Mouse (Mus musculus) forebrain, embryonic 13.5 days (tissue): ENCODE results near the gene Akap10. TPM values are rescaled to one million over a fixed set of nuclear protein-coding genes. Genes with fewer than 3 reads are reported as not detected.
"Not testable (repeated sequence)": the region's sequence is repeated elsewhere in the genome, so short reads cannot be mapped to it uniquely, and the experiment has no call there.

Source experiments
- ATAC-seq: fragments of 200-750 bp; cut with Nextera tagmentation; 2 replicates; pipeline ENCODE4 v1.8.0; 2017
- H3K27ac ChIP-seq: fragments of 300-500 bp; sonication (generic); 2 replicates; pipeline ENCODE4 v1.5.1; 2015; ENCODE audit warnings: inconsistent platforms, mild to moderate bottlenecking, moderate library complexity
- H3K27me3 ChIP-seq: fragments of 300-500 bp; sonication (generic); 2 replicates; pipeline ENCODE4 v1.6.1; 2015; ENCODE audit warnings: mild to moderate bottlenecking, inconsistent platforms
- H3K36me3 ChIP-seq: fragments of 300-500 bp; sonication (generic); 2 replicates; pipeline ENCODE4 v1.6.1; 2015; ENCODE audit warnings: mild to moderate bottlenecking, inconsistent platforms; ENCODE audit not compliant: poor library complexity, severe bottlenecking
- H3K4me1 ChIP-seq: fragments of 300-500 bp; sonication (generic); 2 replicates; pipeline ENCODE4 v1.6.1; 2015; ENCODE audit warnings: inconsistent platforms
- H3K4me2 ChIP-seq: fragments of 300-500 bp; sonication (generic); 2 replicates; pipeline ENCODE4 v1.6.1; 2015; ENCODE audit warnings: inconsistent platforms, mild to moderate bottlenecking, moderate library complexity
- H3K4me3 ChIP-seq: fragments of 300-500 bp; sonication (generic); 2 replicates; pipeline ENCODE4 v1.5.1; 2015; ENCODE audit warnings: mild to moderate bottlenecking, inconsistent platforms
- H3K9ac ChIP-seq: fragments of 300-500 bp; sonication (generic); 2 replicates; pipeline ENCODE4 v1.6.1; 2015; ENCODE audit warnings: mild to moderate bottlenecking, inconsistent platforms
- H3K9me3 ChIP-seq: fragments of 300-500 bp; sonication (generic); replicated peaks from 2 replicates; pipeline ENCODE4 v1.6.1; 2016; ENCODE audit warnings: inconsistent platforms
- WGBS: fragments of 180-500 bp; shearing (Covaris S2); methylation state at CpG from one replicate; pipeline ENCODE4 v1.1.7; 2015; 5-methylcytosine and 5-hydroxymethylcytosine counted together
- polyA plus RNA-seq: library from polyadenylated mRNA; unstranded; fragments of >200 nt; fragmentation: Nextera tagmentation; extraction: Ambion mirVana; gene quantifications from 2 replicates; pipeline ENCODE4 v1.2.1, GENCODE M21; 2015

The Akap10 gene
- polyA plus RNA-seq, 1 experiment from 2014 or later, result 13.8 TPM

GRCm38 (mm10) chr11:61854211-61854987 is 75.7 kb downstream of the Akap10 start:
- peak; percentile 88 for ATAC-seq
- H3K4me1 ChIP-seq, result peaks cover 27% of the 10 kb centered on the region

GRCm38 (mm10) chr11:61853659-61854058 is 76.4 kb downstream of the Akap10 start:
- H3K9me3 ChIP-seq, result no peaks in the 10 kb centered on the region
- 0 out of 2 replicates have a peak, but pooled peaks cover 6% of the 10 kb centered on the region for H3K36me3 ChIP-seq
- ATAC-seq, result no peak
- peak overlapping the region; percentile 79 for H3K4me2 ChIP-seq
- peaks cover 29% of the 10 kb centered on the region for H3K4me1 ChIP-seq
- H3K9ac ChIP-seq, result peak overlapping the region; percentile 96
- WGBS, result 7% methylated on average over 5 of the region's 5 CpGs
- peak overlapping the region; percentile 77 for H3K4me3 ChIP-seq
- H3K27me3 ChIP-seq, result no peaks in the 10 kb centered on the region
- peak overlapping the region; percentile 93 for H3K27ac ChIP-seq

More at GRCm38 (mm10) chr11:61854211-61854987, 75.7 kb downstream of the Akap10 start:
- H3K36me3 ChIP-seq, result 0 out of 2 replicates have a peak, but pooled peaks cover 2% of the 10 kb centered on the region
- peak overlapping the region; percentile 93 for H3K27ac ChIP-seq
- H3K4me3 ChIP-seq, result peak overlapping the region; percentile 77
- H3K4me2 ChIP-seq, result peak overlapping the region; percentile 79
- whole genome bisulfite sequencing, result under 1% methylated on average over 52 of the region's 87 CpGs
- H3K9me3 ChIP-seq, result no peaks in the 10 kb centered on the region
- peak overlapping the region; percentile 96 for H3K9ac ChIP-seq
- H3K27me3 ChIP-seq, result no peaks in the 10 kb centered on the region

GRCm38 (mm10) chr11:61852916-61853315 is 77.1 kb downstream of the Akap10 start:
- no peaks in the 10 kb centered on the region for H3K27me3 ChIP-seq
- no peak overlapping the region for H3K27ac ChIP-seq
- H3K4me2 ChIP-seq, result peak overlapping the region; percentile 41
- 0 out of 2 replicates have a peak, but pooled peaks cover 6% of the 10 kb centered on the region for H3K36me3 ChIP-seq
- H3K4me1 ChIP-seq, result peaks cover 29% of the 10 kb centered on the region
- H3K4me3 ChIP-seq, result 0 out of 2 replicates have a peak overlapping the region, but pooled peaks have one; percentile 2
- no peak for ATAC-seq
- H3K9ac ChIP-seq, result no peak overlapping the region
- no peaks in the 10 kb centered on the region for H3K9me3 ChIP-seq

- ATAC-seq, result no peak
- 0 out of 2 replicates have a peak, but pooled peaks cover 6% of the 10 kb centered on the region for H3K36me3 ChIP-seq
- no peaks in the 10 kb centered on the region for H3K9me3 ChIP-seq
- peaks cover 29% of the 10 kb centered on the region for H3K4me1 ChIP-seq
- H3K27me3 ChIP-seq, result no peaks in the 10 kb centered on the region
- no peak overlapping the region for H3K9ac ChIP-seq
- no peak overlapping the region for H3K27ac ChIP-seq
- no peak overlapping the region for H3K4me3 ChIP-seq
- H3K4me2 ChIP-seq, result no peak overlapping the region
- 87% methylated on average over 3 of the region's 3 CpGs for WGBS
Measured at GRCm38 (mm10) chr11:61851195-61851594, 78.9 kb downstream of the Akap10 start.

- not testable (repeated sequence) for H3K9ac ChIP-seq, H3K4me3 ChIP-seq, H3K27ac ChIP-seq, H3K27me3 ChIP-seq, H3K4me2 ChIP-seq, ATAC-seq, H3K9me3 ChIP-seq, H3K4me1 ChIP-seq
- 56% methylated on average over 3 of the region's 3 CpGs for whole genome bisulfite sequencing
- H3K36me3 ChIP-seq, result peaks cover 50% of the 10 kb centered on the region
Measured at GRCm38 (mm10) chr11:61840663-61841062, 89.4 kb downstream of the Akap10 start.

- no peak overlapping the region for H3K9ac ChIP-seq
- no peaks in the 10 kb centered on the region for H3K9me3 ChIP-seq
- H3K27me3 ChIP-seq, result no peaks in the 10 kb centered on the region
- no peak overlapping the region for H3K27ac ChIP-seq
- H3K36me3 ChIP-seq, result peaks cover 48% of the 10 kb centered on the region
- no peak overlapping the region for H3K4me3 ChIP-seq
- H3K4me2 ChIP-seq, result no peak overlapping the region
- ATAC-seq, result no peak
- H3K4me1 ChIP-seq, result no peaks in the 10 kb centered on the region
Measured at GRCm38 (mm10) chr11:61839940-61840339, 90.1 kb downstream of the Akap10 start.

GRCm38 (mm10) chr11:61839182-61839581 is 90.9 kb downstream of the Akap10 start:
- peaks cover 50% of the 10 kb centered on the region for H3K36me3 ChIP-seq
- 96% methylated on average over 1 of the region's 1 CpGs for WGBS

More at GRCm38 (mm10) chr11:61839182-61839581, 90.9 kb downstream of the Akap10 start:
- no peak overlapping the region for H3K9ac ChIP-seq
- ATAC-seq, result no peak
- H3K9me3 ChIP-seq, result no peaks in the 10 kb centered on the region
- H3K4me3 ChIP-seq, result no peak overlapping the region
- no peak overlapping the region for H3K27ac ChIP-seq
- H3K4me1 ChIP-seq, result no peaks in the 10 kb centered on the region
- H3K27me3 ChIP-seq, result no peaks in the 10 kb centered on the region
- no peak overlapping the region for H3K4me2 ChIP-seq

Other genes starting within 250 kb of the Akap10 start
- 0.32 and 0.33 TPM in 2 replicates for gene Fam83g, start 246.2 kb downstream of the Akap10 start, polyA plus RNA-seq
- gene Slc5a10, start 209.4 kb downstream of the Akap10 start, polyA plus RNA-seq, result not detected in 2 replicates
- 66.0 and 69.6 TPM in 2 replicates for gene Prpsap2, start 168.2 kb downstream of the Akap10 start, polyA plus RNA-seq
- 24.2 and 26.4 TPM in 2 replicates for gene Ulk2, start 75.2 kb downstream of the Akap10 start, polyA plus RNA-seq
- 16.2 and 16.8 TPM in 2 replicates for gene Specc1, start 26.5 kb upstream of the Akap10 start, polyA plus RNA-seq